Mouse (Mus musculus) cerebellum, adult 2 months (tissue): ENCODE measurements at regions not wholly inside any gene's neighbourhood (a gene's known extent, or its start where the extent isn't known, plus 50 kb on each side); places are given as distances from the start of the nearest gene placed in this dataset.

Source experiments
- CTCF ChIP-seq: fragments of 200-500 bp; IDR thresholded peaks from 2 replicates; pipeline ENCODE4 v1.5.1; 2011; ENCODE audit warnings: low read depth, mild to moderate bottlenecking, control low read depth, low read length, moderate library complexity, borderline replicate concordance; ENCODE audit not compliant: insufficient read depth
- POLR2A ChIP-seq: fragments of 200-500 bp; IDR thresholded peaks from 2 replicates; pipeline ENCODE4 v1.6.1; 2011; ENCODE audit warnings: low read length, control low read depth, borderline replicate concordance; ENCODE audit not compliant: insufficient read depth

DNA sequence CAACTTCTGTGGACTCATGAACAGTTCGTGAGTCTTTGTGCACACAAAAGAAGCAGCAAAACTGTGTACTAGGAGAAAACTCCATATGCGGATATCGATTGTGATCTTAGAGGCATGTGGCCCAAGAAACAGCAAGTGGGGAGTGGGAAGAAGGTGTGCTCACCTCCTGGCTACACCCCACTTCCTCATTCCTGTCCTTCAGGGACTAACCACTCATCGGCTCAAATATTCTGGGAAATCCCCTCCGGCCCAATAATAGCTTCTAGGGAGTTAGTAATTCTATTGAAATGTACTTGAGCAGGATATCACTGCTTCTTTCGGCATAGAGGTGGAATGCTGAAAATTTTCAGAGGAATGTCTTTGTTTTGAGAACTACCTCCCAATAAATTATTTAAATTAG, 539.5 kb downstream of the Nfib start:
- TF ChIP-seq CTCF (no peak), POLR2A (no peak)
